Mouse (Mus musculus): ENCODE data around the gene Wipf3. TPM values are rescaled to one million over a fixed set of nuclear protein-coding genes. Genes with fewer than 3 reads are reported as not detected.

Wipf3 gene
- polyA plus RNA-seq, 1 experiment, result 11.1 TPM

DNA sequence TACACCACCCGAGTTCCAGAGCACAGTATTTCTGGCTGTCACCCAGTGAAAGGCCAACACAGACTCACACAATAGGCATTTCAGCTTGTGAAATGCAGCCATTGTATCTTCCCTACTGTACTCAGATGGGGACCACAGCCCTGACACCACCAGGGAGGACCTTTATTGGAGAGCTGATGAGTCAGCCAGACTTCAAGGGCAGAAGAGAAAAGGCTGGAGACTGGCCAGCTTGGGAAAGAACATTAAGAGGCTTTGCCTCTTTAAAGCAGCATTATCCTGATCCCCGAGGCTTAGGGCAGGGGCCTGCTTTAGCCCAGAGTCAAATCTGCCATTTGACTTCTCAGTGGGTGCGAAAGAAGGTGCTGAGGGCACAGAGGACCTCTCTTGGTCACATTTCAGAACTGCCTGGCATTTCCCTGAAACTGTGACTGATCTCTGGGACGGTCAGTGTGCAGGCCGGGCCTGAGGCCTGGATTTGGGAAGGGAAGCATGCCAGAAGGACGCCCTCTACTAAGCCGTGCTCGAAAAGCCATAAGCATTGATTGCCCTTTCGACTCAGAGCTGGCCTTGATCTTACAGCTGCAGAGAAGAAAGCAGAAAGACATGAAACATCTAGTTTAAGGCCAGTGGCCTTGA, 111.0 kb downstream of the Wipf3 start:
- no peak for TF ChIP-seq CTCF (IDR thresholded peaks at IDR 0.05; ENCODE audit: borderline replicate concordance, extremely low read depth, insufficient read depth, insufficient read length)
- TF ChIP-seq POLR2A (IDR thresholded peaks at IDR 0.05; ENCODE audit: borderline replicate concordance, extremely low read depth, insufficient read depth, insufficient read length, poor library complexity, severe bottlenecking), result no peak
- peak; percentile 68 for DNase-seq (ENCODE audit: low read depth)

DNA sequence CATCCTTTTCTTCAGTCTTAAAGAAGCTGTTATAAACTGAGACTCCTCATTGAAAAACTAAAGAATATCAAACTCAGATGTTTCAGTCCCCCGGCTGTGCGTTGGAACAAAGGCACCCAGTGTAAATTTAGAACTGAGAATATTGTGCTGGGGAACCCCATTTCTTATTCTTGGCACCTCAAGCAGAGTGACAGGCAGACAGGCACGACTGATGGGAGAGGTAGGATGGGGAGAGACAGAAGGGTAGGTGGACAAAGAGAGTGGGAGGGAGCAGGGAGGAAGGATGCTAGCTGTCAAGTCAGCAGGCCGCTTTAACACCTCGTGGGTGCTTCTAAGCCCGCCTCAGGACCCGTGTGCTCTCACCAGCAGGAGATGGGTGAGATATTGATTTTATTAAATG, 113.4 kb downstream of the Wipf3 start:
- no peak for TF ChIP-seq POLR2A (IDR thresholded peaks at IDR 0.05; ENCODE audit: borderline replicate concordance, extremely low read depth, insufficient read depth, insufficient read length, poor library complexity, severe bottlenecking)
- TF ChIP-seq CTCF (IDR thresholded peaks at IDR 0.05; ENCODE audit: borderline replicate concordance, extremely low read depth, insufficient read depth, insufficient read length), result no peak
- no peak for DNase-seq (ENCODE audit: low read depth)

- TF ChIP-seq CTCF (IDR thresholded peaks at IDR 0.05; ENCODE audit: borderline replicate concordance, extremely low read depth, insufficient read depth, insufficient read length) (no peak), POLR2A (IDR thresholded peaks at IDR 0.05; ENCODE audit: borderline replicate concordance, extremely low read depth, insufficient read depth, insufficient read length, poor library complexity, severe bottlenecking) (no peak)
- DNase-seq (ENCODE audit: low read depth), result no peak
Observed at GRCm38 (mm10) chr6:54543646-54544045, 114.2 kb downstream of the Wipf3 start.

DNA sequence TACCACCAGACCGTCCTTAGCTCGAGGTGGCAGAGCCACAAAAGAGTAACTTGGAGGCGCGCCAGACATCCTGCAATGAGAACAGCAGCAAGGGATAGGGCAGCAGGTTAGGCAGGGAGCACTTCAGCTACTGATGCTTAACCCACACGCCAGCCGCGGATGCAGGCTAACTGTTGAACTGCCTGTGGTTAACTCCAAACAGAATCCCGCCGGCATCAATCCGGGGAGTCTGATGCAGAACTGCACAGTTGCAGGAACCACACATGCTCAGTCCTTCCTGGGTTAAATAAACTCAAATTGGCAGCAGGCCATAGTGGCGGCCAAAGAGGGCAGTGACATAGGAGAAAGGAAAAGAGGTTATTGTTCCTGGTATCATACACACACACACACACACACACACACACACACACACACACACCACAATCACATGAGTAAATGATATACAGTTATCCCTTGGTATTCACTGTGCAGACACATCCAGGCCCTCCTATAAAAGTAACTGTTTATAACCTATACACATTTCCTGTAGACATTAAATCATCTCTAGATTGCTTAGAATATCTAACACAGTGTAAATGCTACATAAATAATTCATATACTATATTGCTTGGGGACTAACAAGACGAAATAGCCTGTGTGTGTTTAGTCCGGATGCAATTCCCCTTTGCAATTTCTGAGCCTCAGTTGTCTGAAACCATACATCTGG, 119.1 kb downstream of the Wipf3 start:
- peak; percentile 70 for DNase-seq (ENCODE audit: low read depth)
- TF ChIP-seq CTCF (IDR thresholded peaks at IDR 0.05; ENCODE audit: borderline replicate concordance, extremely low read depth, insufficient read depth, insufficient read length) (no peak), POLR2A (IDR thresholded peaks at IDR 0.05; ENCODE audit: borderline replicate concordance, extremely low read depth, insufficient read depth, insufficient read length, poor library complexity, severe bottlenecking) (no peak)

DNA sequence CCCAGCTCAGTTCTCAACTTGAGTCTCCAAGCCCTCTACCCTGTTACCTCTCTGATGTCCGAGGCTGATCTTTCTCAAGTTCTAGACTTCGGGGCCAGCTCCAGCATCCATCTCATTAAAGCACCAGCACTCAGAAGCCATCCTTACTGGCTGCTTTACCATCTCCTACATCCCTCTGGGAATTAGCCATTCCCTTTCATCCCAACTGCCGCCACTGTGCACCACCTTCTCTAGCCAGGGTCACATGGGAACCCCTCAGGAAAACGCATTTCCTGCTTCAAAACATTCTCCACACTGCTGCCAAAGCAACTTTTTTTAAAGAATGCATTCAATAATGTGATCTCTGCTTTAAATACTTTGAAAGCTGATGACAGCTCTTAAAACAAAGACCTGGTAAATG, 119.9 kb downstream of the Wipf3 start:
- DNase-seq (ENCODE audit: low read depth), result no peak
- TF ChIP-seq POLR2A (IDR thresholded peaks at IDR 0.05; ENCODE audit: borderline replicate concordance, extremely low read depth, insufficient read depth, insufficient read length, poor library complexity, severe bottlenecking) (no peak), CTCF (IDR thresholded peaks at IDR 0.05; ENCODE audit: borderline replicate concordance, extremely low read depth, insufficient read depth, insufficient read length) (no peak)

GRCm38 (mm10) chr6:54550801-54551323, 121.5 kb downstream of the Wipf3 start:
- no peak for TF ChIP-seq POLR2A (IDR thresholded peaks at IDR 0.05; ENCODE audit: borderline replicate concordance, extremely low read depth, insufficient read depth, insufficient read length, poor library complexity, severe bottlenecking)
- TF ChIP-seq CTCF (IDR thresholded peaks at IDR 0.05; ENCODE audit: borderline replicate concordance, extremely low read depth, insufficient read depth, insufficient read length), result no peak
- DNase-seq (ENCODE audit: low read depth), result peak; percentile 57

DNA sequence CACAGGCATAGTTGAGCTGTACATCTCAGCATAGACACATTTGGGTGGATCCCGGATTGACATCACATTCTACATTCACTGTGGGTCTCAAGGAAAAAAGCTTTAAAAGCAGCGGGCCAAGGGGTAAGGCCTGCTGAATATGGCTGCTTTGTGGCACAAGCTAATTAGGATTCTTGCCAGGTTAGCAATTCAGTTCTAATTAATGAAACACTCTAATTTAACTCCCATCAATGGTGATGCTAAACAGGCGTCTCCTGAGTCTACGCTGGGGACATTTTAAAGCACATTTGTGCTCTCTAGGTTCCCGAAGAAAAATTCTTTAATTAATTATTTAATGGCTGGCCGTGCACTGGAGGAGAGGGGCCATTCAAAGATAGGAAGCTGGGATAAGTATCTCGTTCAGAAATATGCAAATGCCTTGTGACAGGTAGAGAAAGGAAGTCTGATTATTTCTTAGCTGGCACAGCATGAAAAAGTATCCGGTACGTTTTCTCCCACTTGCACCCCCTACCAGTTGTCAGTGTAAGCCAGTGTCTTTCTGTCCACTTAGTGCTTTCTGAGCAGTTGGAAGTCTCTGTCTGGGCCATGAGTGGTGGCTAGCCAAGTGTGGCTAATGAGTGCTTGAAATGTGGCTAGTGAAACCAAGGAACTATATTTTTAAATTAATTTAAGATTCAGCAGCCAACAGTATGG, 123.5 kb downstream of the Wipf3 start:
- peak; percentile 97 for DNase-seq (ENCODE audit: low read depth)
- no peak for TF ChIP-seq POLR2A (IDR thresholded peaks at IDR 0.05; ENCODE audit: borderline replicate concordance, extremely low read depth, insufficient read depth, insufficient read length, poor library complexity, severe bottlenecking)
- TF ChIP-seq CTCF (IDR thresholded peaks at IDR 0.05; ENCODE audit: borderline replicate concordance, extremely low read depth, insufficient read depth, insufficient read length), result no peak

Other genes with a start within 250 kb of the Wipf3 start
- gene Prr15, start 103.8 kb upstream of the Wipf3 start, polyA plus RNA-seq (2012; rRNA removed), result 1.6 and 1.8 TPM in 2 replicates
- gene Scrn1, start 136.9 kb downstream of the Wipf3 start, polyA plus RNA-seq (2012; rRNA removed), result 72.0 and 92.9 TPM in 2 replicates
- 15.9 and 16.5 TPM in 2 replicates for gene Plekha8, start 165.5 kb downstream of the Wipf3 start, polyA plus RNA-seq (2012; rRNA removed)
- 11.6 and 12.2 TPM in 2 replicates for gene Fkbp14, start 167.7 kb downstream of the Wipf3 start, polyA plus RNA-seq (2012; rRNA removed)

Data from brain, embryonic 14.5 days (tissue).